Mouse (Mus musculus): ENCODE data around the gene Pigl. TPM values are rescaled to one million over a fixed set of nuclear protein-coding genes. Genes with fewer than 3 reads are reported as not detected.

Pigl gene
- 9.3 and 10.5 TPM in 2 replicates for polyA plus RNA-seq (2015; fragmentation: Nextera tagmentation; extraction: Ambion mirVana)

DNA sequence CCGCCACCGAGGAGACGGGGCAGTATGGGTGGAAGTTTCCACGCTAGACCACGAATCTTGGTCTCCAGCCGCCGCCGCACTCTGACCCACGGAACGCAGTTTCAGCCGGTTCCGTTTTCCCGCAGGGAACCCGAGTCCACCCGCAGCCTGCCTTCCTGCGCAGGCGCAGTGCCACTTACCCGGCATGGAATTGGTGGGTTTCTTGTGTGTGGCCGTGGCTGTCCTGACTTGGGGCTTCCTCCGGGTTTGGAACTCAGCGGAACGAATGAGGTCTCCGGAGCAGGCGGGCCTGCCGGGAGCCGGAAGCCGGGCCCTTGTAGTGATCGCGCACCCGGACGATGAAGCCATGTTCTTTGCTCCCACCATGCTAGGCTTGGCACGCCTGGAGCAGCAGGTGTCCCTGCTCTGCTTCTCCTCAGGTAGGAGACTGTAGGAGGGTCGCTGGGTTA lies at the start of gene Pigl, which contains the start of gene Ncor1:
Gene Pigl, plus strand, starts transcription at position 185 of the 449 bp plus-strand sequence.
Gene Ncor1, minus strand, starts transcription at position 266 of the 449 bp plus-strand sequence.
- Histone ChIP-seq H3K36me3 (ENCODE audit: control insufficient read depth, insufficient read depth, low read length) (no peaks in the 10 kb centered on the region), H3K27ac (ENCODE audit: low read length) (peak within 1 kb of the TSS; percentile 99), H3K4me2 (ENCODE audit: low read depth, low read length) (peak within 1 kb of the TSS; percentile 86), H3K4me1 (replicated peaks; ENCODE audit: control insufficient read depth, insufficient read depth, low read length) (peaks cover 14% of the 10 kb centered on the region), H3K4me3 (ENCODE audit: low read length) (peak within 1 kb of the TSS; percentile 55), H3K9me3 (ENCODE audit: control insufficient read depth, low read length) (no peaks in the 10 kb centered on the region), H3K27me3 (ENCODE audit: control insufficient read depth, insufficient read depth, low read depth, low read length) (no peaks in the 10 kb centered on the region), H3K9ac (ENCODE audit: low read length) (peak within 1 kb of the TSS; percentile 94)
- peak; percentile 61 for ATAC-seq (ENCODE audit: low read depth)
- WGBS, result under 1% methylated on average over 33 of the region's 33 CpGs

- no peaks in the 10 kb centered on the region for H3K9me3 ChIP-seq (ENCODE audit: control insufficient read depth, low read length)
- H3K27ac ChIP-seq (ENCODE audit: low read length), result no peak overlapping the region
- H3K4me1 ChIP-seq (replicated peaks; ENCODE audit: control insufficient read depth, insufficient read depth, low read length), result no peaks in the 10 kb centered on the region
- no peak for ATAC-seq (ENCODE audit: low read depth)
- H3K36me3 ChIP-seq (ENCODE audit: control insufficient read depth, insufficient read depth, low read length), result peaks cover 8% of the 10 kb centered on the region
- H3K27me3 ChIP-seq (ENCODE audit: control insufficient read depth, insufficient read depth, low read depth, low read length), result no peaks in the 10 kb centered on the region
- no peak overlapping the region for H3K4me3 ChIP-seq (ENCODE audit: low read length)
- no peak overlapping the region for H3K4me2 ChIP-seq (ENCODE audit: low read depth, low read length)
- no peak overlapping the region for H3K9ac ChIP-seq (ENCODE audit: low read length)
- WGBS, result 92% methylated on average over 2 of the region's 2 CpGs
Measured at GRCm38 (mm10) chr11:62408848-62409247, 49.4 kb upstream of the Pigl start.

DNA sequence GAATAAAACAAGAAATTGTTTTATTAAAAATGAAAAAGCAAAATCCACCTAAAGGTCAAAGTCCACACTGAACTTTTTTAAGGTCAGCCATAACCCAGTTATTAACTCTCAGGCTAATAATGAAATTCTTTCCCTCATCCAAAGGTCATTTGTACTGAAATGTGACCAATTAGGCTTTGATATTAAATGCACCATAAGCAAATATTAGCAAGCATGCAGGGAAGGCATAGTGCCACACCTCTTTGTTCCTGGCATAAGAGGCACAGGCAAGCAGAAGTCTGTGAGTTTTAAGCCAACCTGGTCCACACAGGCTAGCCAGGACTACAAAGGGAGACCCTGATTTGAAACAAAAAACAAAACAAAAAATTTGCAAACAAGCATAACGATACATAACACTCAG lies 48.6 kb upstream of the Pigl start:
- Histone ChIP-seq H3K4me2 (ENCODE audit: low read depth, low read length) (no peak overlapping the region), H3K9me3 (ENCODE audit: control insufficient read depth, low read length) (no peaks in the 10 kb centered on the region), H3K9ac (ENCODE audit: low read length) (no peak overlapping the region), H3K4me3 (ENCODE audit: low read length) (no peak overlapping the region), H3K36me3 (ENCODE audit: control insufficient read depth, insufficient read depth, low read length) (peaks cover 14% of the 10 kb centered on the region), H3K27me3 (ENCODE audit: control insufficient read depth, insufficient read depth, low read depth, low read length) (no peaks in the 10 kb centered on the region), H3K4me1 (replicated peaks; ENCODE audit: control insufficient read depth, insufficient read depth, low read length) (no peaks in the 10 kb centered on the region), H3K27ac (ENCODE audit: low read length) (no peak overlapping the region)
- no peak for ATAC-seq (ENCODE audit: low read depth)
- 94% methylated on average over 1 of the region's 1 CpGs for WGBS

GRCm38 (mm10) chr11:62415026-62415425 lies 43.2 kb upstream of the Pigl start:
- no peak for ATAC-seq (ENCODE audit: low read depth)
- 81% methylated on average over 4 of the region's 4 CpGs for WGBS
- peaks cover 27% of the 10 kb centered on the region for H3K36me3 ChIP-seq (ENCODE audit: control insufficient read depth, insufficient read depth, low read length)
- H3K9ac ChIP-seq (ENCODE audit: low read length), result no peak overlapping the region
- no peaks in the 10 kb centered on the region for H3K27me3 ChIP-seq (ENCODE audit: control insufficient read depth, insufficient read depth, low read depth, low read length)
- no peaks in the 10 kb centered on the region for H3K9me3 ChIP-seq (ENCODE audit: control insufficient read depth, low read length)
- no peaks in the 10 kb centered on the region for H3K4me1 ChIP-seq (replicated peaks; ENCODE audit: control insufficient read depth, insufficient read depth, low read length)
- H3K4me2 ChIP-seq (ENCODE audit: low read depth, low read length), result no peak overlapping the region
- no peak overlapping the region for H3K27ac ChIP-seq (ENCODE audit: low read length)
- H3K4me3 ChIP-seq (ENCODE audit: low read length), result no peak overlapping the region

- peaks cover 14% of the 10 kb centered on the region for H3K36me3 ChIP-seq (ENCODE audit: control insufficient read depth, insufficient read depth, low read length)
- H3K27me3 ChIP-seq (ENCODE audit: control insufficient read depth, insufficient read depth, low read depth, low read length), result no peaks in the 10 kb centered on the region
- ATAC-seq (ENCODE audit: low read depth), result no peak
- H3K4me2 ChIP-seq (ENCODE audit: low read depth, low read length), result no peak overlapping the region
- H3K27ac ChIP-seq (ENCODE audit: low read length), result no peak overlapping the region
- 71% methylated on average over 2 of the region's 2 CpGs for WGBS
- H3K9ac ChIP-seq (ENCODE audit: low read length), result no peak overlapping the region
- H3K4me3 ChIP-seq (ENCODE audit: low read length), result no peak overlapping the region
- H3K9me3 ChIP-seq (ENCODE audit: control insufficient read depth, low read length), result no peaks in the 10 kb centered on the region
- H3K4me1 ChIP-seq (replicated peaks; ENCODE audit: control insufficient read depth, insufficient read depth, low read length), result no peaks in the 10 kb centered on the region
Measured at GRCm38 (mm10) chr11:62424525-62424924, 33.7 kb upstream of the Pigl start.

DNA sequence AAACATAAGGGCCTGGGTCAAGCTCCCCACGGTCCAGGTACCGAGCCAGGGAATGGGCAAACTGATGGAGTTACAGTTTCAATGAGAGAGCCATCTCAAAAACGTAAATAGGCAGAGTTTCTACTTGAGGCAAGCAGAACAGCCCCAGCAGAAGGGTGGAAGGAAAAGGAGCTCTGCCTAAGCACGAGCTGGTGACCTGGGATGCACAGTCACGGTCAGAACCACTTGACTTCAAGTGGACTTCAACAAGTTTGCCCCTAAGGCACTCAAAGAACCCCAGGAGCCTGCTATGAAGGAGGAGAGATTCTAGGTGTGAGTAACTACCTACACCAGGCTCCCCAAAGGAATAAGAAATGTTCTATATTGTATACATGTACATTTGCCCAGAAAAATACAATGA lies 32.0 kb upstream of the Pigl start:
- WGBS, result 57% methylated on average over 5 of the region's 5 CpGs
- Histone ChIP-seq H3K4me3 (ENCODE audit: low read length) (no peak overlapping the region), H3K27me3 (ENCODE audit: control insufficient read depth, insufficient read depth, low read depth, low read length) (no peaks in the 10 kb centered on the region), H3K9me3 (ENCODE audit: control insufficient read depth, low read length) (no peaks in the 10 kb centered on the region), H3K4me1 (replicated peaks; ENCODE audit: control insufficient read depth, insufficient read depth, low read length) (no peaks in the 10 kb centered on the region), H3K4me2 (ENCODE audit: low read depth, low read length) (no peak overlapping the region), H3K27ac (ENCODE audit: low read length) (no peak overlapping the region), H3K36me3 (ENCODE audit: control insufficient read depth, insufficient read depth, low read length) (peaks cover 21% of the 10 kb centered on the region), H3K9ac (ENCODE audit: low read length) (no peak overlapping the region)
- no peak for ATAC-seq (ENCODE audit: low read depth)

DNA sequence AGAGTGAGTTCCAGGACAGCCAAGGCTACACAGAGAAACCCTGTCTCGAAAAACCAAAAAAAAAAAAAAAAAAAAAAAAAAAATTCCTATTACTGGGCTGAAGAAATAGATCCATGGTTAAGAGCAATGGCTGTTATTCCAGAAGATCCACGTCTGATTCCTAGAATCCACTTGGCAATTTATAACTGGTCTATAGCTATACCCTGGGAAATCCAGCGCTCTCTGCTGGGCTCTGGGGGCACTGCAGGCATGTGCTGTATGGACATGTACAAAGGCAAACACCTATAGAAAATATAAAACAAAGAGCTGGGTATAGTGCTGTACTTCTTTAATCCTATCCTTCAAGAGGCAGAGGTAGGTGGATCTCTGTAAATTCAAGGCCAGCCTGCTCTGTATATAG lies 31.2 kb upstream of the Pigl start:
- H3K27me3 ChIP-seq (ENCODE audit: control insufficient read depth, insufficient read depth, low read depth, low read length), result no peaks in the 10 kb centered on the region
- H3K4me2 ChIP-seq (ENCODE audit: low read depth, low read length), result no peak overlapping the region
- no peak for ATAC-seq (ENCODE audit: low read depth)
- WGBS, result 86% methylated on average over 2 of the region's 3 CpGs
- H3K9ac ChIP-seq (ENCODE audit: low read length), result no peak overlapping the region
- peaks cover 21% of the 10 kb centered on the region for H3K36me3 ChIP-seq (ENCODE audit: control insufficient read depth, insufficient read depth, low read length)
- no peak overlapping the region for H3K4me3 ChIP-seq (ENCODE audit: low read length)
- no peak overlapping the region for H3K27ac ChIP-seq (ENCODE audit: low read length)
- H3K9me3 ChIP-seq (ENCODE audit: control insufficient read depth, low read length), result no peaks in the 10 kb centered on the region
- no peaks in the 10 kb centered on the region for H3K4me1 ChIP-seq (replicated peaks; ENCODE audit: control insufficient read depth, insufficient read depth, low read length)

DNA sequence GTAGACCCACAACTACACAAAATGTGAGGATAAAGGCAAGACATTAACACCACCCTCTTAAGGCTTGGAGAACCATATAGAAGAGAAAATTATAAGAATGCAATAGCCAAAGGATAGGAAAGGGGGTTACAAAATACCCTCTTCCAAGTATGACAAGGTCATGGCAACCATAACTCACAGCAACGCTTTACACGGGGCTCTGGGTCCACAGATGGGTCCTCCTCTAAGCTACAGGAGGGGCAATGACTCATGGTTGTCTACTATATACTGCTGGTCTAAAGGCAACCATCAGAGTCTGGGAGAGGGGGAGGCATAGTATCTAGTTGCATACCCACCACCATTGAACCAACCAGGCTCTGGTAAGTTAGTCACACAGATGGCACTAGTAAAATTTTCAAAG lies 26.0 kb upstream of the Pigl start:
- Histone ChIP-seq H3K4me1 (replicated peaks; ENCODE audit: control insufficient read depth, insufficient read depth, low read length) (no peaks in the 10 kb centered on the region), H3K4me3 (ENCODE audit: low read length) (no peak overlapping the region), H3K27me3 (ENCODE audit: control insufficient read depth, insufficient read depth, low read depth, low read length) (no peaks in the 10 kb centered on the region), H3K9me3 (ENCODE audit: control insufficient read depth, low read length) (no peaks in the 10 kb centered on the region), H3K27ac (ENCODE audit: low read length) (no peak overlapping the region), H3K4me2 (ENCODE audit: low read depth, low read length) (no peak overlapping the region), H3K36me3 (ENCODE audit: control insufficient read depth, insufficient read depth, low read length) (peaks cover 15% of the 10 kb centered on the region), H3K9ac (ENCODE audit: low read length) (no peak overlapping the region)
- no peak for ATAC-seq (ENCODE audit: low read depth)
- WGBS, result 89% methylated on average over 2 of the region's 2 CpGs

DNA sequence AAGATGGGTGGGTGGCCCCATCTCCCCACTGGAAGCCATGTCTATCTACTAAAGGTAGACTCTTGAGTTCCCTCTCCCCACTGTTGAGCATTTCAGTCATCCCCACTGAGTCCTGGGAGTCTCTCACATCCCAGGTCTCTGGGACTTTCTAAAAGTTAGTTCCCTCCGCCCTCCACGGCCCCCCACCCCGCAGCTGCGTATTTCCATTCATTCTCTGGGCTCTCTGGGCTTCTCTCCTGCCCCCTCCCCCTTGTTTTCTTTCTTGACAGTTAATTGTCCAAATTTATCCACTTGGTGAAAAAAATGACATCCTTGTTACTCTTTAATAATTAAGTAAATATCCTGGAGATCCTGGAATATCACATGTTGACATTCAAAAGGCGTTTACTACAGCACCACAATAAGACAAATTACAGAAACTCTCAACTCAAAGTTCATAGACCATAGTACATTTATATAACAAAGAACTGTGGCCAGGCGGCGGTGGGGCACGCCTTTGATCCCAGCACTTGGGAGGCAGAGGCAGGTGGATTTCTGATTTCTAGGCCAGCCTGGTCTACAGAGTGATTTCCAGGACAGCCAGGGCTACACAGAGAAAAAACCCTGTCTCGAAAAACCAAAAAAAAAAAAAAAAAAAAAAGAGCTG lies 17.5 kb upstream of the Pigl start:
- WGBS, result 94% methylated on average over 9 of the region's 9 CpGs
- no peak overlapping the region for H3K4me3 ChIP-seq (ENCODE audit: low read length)
- peaks cover 4% of the 10 kb centered on the region; the same call in 1 of the 2 replicates for H3K36me3 ChIP-seq (ENCODE audit: control insufficient read depth, insufficient read depth, low read length)
- no peak for ATAC-seq (ENCODE audit: low read depth)
- no peaks in the 10 kb centered on the region for H3K4me1 ChIP-seq (replicated peaks; ENCODE audit: control insufficient read depth, insufficient read depth, low read length)
- no peaks in the 10 kb centered on the region for H3K9me3 ChIP-seq (ENCODE audit: control insufficient read depth, low read length)
- H3K27me3 ChIP-seq (ENCODE audit: control insufficient read depth, insufficient read depth, low read depth, low read length), result no peaks in the 10 kb centered on the region
- H3K9ac ChIP-seq (ENCODE audit: low read length), result no peak overlapping the region
- H3K27ac ChIP-seq (ENCODE audit: low read length), result no peak overlapping the region
- H3K4me2 ChIP-seq (ENCODE audit: low read depth, low read length), result no peak overlapping the region

All from lung, embryonic 16.5 days (tissue).